Mouse (Mus musculus) spleen, adult 10 weeks (tissue): Measurements from ENCODE around the gene Gm7075. TPM values are rescaled to one million over a fixed set of nuclear protein-coding genes. Genes with fewer than 3 reads are reported as not detected.

Experiments
- polyA plus RNA-seq: library from polyadenylated mRNA; stranded (reverse); fragments of 350-450 nt; fragmentation: Illumina TruSeq; extraction: RNeasy Lipid Tissue Mini Kit (QIAGEN cat#74804); gene quantifications from one replicate; pipeline ENCODE4 v1.2.3, GENCODE M21; 2015; ENCODE audit warnings: low replicate concordance; ENCODE audit not compliant: insufficient read depth

Gene Gm7075
- polyA plus RNA-seq = not detected

GRCm38 (mm10) chr10:63421739-63422735 is at the start of gene Gm7075:
Gene Gm7075 (minus strand): TSS chr10:63421789.

DNA sequence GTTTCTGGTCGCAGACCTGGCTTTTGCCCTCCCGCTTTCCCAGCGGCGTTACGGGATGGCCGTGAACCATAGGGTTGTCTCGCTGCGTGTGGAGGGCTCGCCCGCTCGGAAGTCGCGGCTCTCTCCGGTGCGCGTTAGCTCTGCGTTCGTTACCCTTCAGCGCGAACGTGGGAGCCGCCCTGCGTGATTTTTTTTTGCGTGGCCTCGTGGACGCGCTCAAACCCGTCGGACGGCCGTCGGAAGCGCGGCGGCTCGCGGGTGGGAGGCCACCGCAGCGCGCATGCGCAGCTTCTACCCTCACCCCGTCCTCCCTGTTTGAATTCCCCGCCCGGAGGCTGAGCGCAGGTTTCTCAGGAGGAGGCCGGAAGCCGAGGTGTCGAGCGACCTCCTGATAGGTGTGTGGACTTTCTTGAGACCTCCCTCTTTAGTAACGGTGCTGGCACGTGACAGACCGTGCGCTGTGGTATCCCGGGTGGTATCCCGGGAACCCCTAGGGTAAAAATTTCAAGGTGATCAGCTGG is 8.3 kb upstream of the Gm7075 start, which contains the start of gene Ctnna3:
Gene Ctnna3, plus strand, starts transcription at position 314 of the 521 bp plus-strand sequence.

GRCm38 (mm10) chr10:63382372-63383279 is 39.0 kb downstream of the Gm7075 start, which contains the start of gene Dnajc12:
Gene Dnajc12 (plus strand): TSS chr10:63382443.

DNA sequence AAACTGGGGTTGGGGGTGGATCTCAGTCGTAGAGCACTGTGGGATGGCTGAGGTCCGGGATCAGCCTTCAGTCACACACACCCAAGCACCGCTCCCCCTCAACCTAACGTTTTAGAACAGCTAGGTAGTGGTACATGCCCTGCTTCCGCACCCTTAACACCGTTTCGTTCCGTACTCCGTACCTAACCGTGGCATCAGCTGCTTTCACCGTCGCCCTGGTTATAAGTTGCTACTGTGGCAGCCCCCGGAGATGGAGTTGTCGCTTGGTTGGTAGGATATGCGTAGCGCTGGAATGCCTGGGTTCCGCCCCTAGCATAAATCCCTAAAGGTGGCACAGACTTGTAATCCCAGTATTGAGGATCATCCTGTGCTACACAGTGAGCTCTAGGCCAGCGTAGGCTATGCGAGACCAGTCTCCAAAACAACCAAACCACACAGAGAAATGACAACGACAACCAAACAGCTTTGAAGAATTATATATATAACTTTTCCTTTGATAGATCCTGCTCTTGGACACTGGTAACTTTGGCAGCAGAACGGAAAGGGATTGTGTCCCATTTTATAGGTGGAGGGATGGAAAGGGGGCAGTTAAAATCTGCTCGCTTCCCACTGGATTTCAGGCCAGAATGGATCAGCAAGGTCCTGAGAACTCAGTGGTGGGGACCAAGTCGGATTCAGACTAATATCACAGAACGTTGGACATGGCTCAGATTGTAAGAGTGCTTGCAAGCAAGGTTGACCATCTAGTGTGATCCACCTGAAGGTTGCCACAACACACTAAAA is 39.9 kb downstream of the Gm7075 start, which contains the start of gene Sirt1:
Gene Sirt1, minus strand, starts transcription at position 207 of the 783 bp plus-strand sequence.

Other genes starting within 250 kb of the Gm7075 start
- gene Mypn, start 217.8 kb downstream of the Gm7075 start, polyA plus RNA-seq = not detected
- 200 TPM for gene Herc4, start 178.0 kb downstream of the Gm7075 start, polyA plus RNA-seq
- gene Sirt1, start 40.1 kb downstream of the Gm7075 start, polyA plus RNA-seq = 46.6 TPM
- gene Dnajc12, start 39.3 kb downstream of the Gm7075 start, polyA plus RNA-seq = 5.1 TPM
- gene Ctnna3, start 8.3 kb upstream of the Gm7075 start, polyA plus RNA-seq = 0.39 TPM